In the genomic region with DNA sequence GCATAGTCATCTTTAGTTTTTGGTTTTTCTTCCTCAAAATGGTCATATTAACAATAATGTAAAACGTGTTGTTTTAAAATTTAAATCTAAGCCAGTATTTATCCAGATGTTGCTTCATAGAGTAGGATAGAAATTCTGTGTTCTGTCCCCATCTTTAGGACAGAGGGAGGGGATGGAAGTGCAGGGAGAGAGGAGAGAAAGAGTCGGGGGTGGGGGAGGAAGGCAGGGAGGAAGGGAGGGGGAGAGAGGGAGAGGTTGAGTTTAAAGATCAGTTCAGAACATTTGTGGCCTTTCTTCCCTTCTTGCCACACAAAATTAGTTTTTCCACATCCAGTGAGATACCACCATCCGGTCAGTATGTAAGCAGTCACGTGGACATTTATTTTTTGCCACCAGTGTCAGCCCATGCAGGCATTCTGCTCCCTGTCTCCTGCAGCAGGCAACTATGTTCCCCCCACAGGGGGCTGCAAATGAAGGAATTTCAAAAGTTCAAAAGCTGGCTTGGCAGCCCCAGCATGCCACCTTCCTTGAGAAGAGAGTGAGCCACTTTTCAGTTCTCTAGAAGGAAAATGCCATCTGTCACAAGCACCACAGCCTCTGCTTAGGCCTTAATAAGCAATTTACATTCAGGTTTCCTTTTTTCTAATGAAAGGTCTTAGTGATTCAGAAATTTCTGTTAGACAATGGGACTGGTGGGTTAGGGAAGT, we compare ENCODE assay signal across 18 mouse cellular contexts.
DNase-seq lines count a peak whose midpoint lies in the region; ATAC-seq and TF ChIP-seq lines count a peak whose summit lies in the region.
"Had no signal": no experiment of that assay in that cellular context is flagged by ENCODE, and none has a peak within 500 bp of the region (broad histone marks: within the 10 kb centered on the region; RNA-seq: fewer than 3 reads in every experiment).

No protein-coding gene starts in this region.

- H3K4me2 ChIP-seq in midbrain, embryonic 12.5 days (replicated peaks): no peak overlapping the region
- H3K4me2 ChIP-seq in forebrain, embryonic 15.5 days (replicated peaks): no peak overlapping the region
- H3K4me2 ChIP-seq in neural tube, embryonic 14.5 days (ENCODE audit: low read depth, low read length): no peak overlapping the region
- no peak overlapping the region for H3K4me2 ChIP-seq in intestine, postnatal 0 days (replicated peaks; ENCODE audit: low read depth)
- H3K4me2 ChIP-seq: hindbrain, embryonic 15.5 days; limb, embryonic 13.5 days had no signal

- no peak for DNase-seq in midbrain, embryonic 10.5 days (ENCODE audit: low spot score)
- DNase-seq in forebrain, embryonic 10.5 days (ENCODE audit: extremely low spot score, low spot score): peak; percentile 34
- DNase-seq in T-cell, adult 2 months (ENCODE audit: low spot score): no peak
- DNase-seq: adrenal gland, adult 2 months; cerebellum, adult 11 months; cerebellum, postnatal 36 days; gastrocnemius, postnatal 14 days; kidney, adult 18-20 months; kidney, postnatal 14 days; lung, postnatal 14 days; thymus, postnatal 4 days had no signal

- WGBS in midbrain, embryonic 12.5 days: 17% methylated on average over 4 of the region's 4 CpGs
- WGBS in midbrain, embryonic 10.5 days: 15% methylated on average over 4 of the region's 4 CpGs
- WGBS in forebrain, embryonic 10.5 days: 15% methylated on average over 4 of the region's 4 CpGs
- WGBS in forebrain, embryonic 15.5 days: 7% methylated on average over 4 of the region's 4 CpGs
- WGBS in neural tube, embryonic 14.5 days: 25% methylated on average over 4 of the region's 4 CpGs
- WGBS in intestine, postnatal 0 days: 49% methylated on average over 4 of the region's 4 CpGs

- H3K27me3 ChIP-seq in midbrain, embryonic 12.5 days: peaks cover 20% of the 10 kb centered on the region
- H3K27me3 ChIP-seq in midbrain, embryonic 10.5 days (ENCODE audit: low read depth, poor library complexity, severe bottlenecking): peaks cover 43% of the 10 kb centered on the region
- H3K27me3 ChIP-seq in forebrain, embryonic 10.5 days (ENCODE audit: poor library complexity, severe bottlenecking): peaks cover 37% of the 10 kb centered on the region
- H3K27me3 ChIP-seq in forebrain, embryonic 15.5 days: no peaks in the 10 kb centered on the region
- H3K27me3 ChIP-seq in neural tube, embryonic 14.5 days (ENCODE audit: control insufficient read depth, insufficient read depth, low read length): no peaks in the 10 kb centered on the region
- H3K27me3 ChIP-seq in intestine, postnatal 0 days (replicated peaks; ENCODE audit: control insufficient read depth, insufficient read depth, low read length): no peaks in the 10 kb centered on the region
- H3K27me3 ChIP-seq: hindbrain, embryonic 15.5 days; limb, embryonic 13.5 days; megakaryocyte, embryonic 14.5 days had no signal

- peak overlapping the region; percentile 49; the same call in 1 of the 2 replicates for H3K27ac ChIP-seq in midbrain, embryonic 12.5 days (replicated peaks)
- no peak overlapping the region for H3K27ac ChIP-seq in midbrain, embryonic 10.5 days (replicated peaks)
- 0 out of 2 replicates have a peak overlapping the region, but pooled peaks have one; percentile 40 for H3K27ac ChIP-seq in forebrain, embryonic 10.5 days
- H3K27ac ChIP-seq in forebrain, embryonic 15.5 days (replicated peaks): peak overlapping the region; percentile 46; the same call in 1 of the 2 replicates
- H3K27ac ChIP-seq in neural tube, embryonic 14.5 days (ENCODE audit: low read depth, low read length): no peak overlapping the region
- no peak overlapping the region for H3K27ac ChIP-seq in intestine, postnatal 0 days (ENCODE audit: low read depth, low read length)
- H3K27ac ChIP-seq: hindbrain, embryonic 15.5 days; limb, embryonic 13.5 days had no signal

- no peaks in the 10 kb centered on the region for H3K36me3 ChIP-seq in midbrain, embryonic 12.5 days
- H3K36me3 ChIP-seq in midbrain, embryonic 10.5 days: no peaks in the 10 kb centered on the region
- no peaks in the 10 kb centered on the region for H3K36me3 ChIP-seq in forebrain, embryonic 10.5 days (replicated peaks)
- no peaks in the 10 kb centered on the region for H3K36me3 ChIP-seq in forebrain, embryonic 15.5 days
- H3K36me3 ChIP-seq in neural tube, embryonic 14.5 days (ENCODE audit: control insufficient read depth, insufficient read depth, low read length): no peaks in the 10 kb centered on the region
- no peaks in the 10 kb centered on the region for H3K36me3 ChIP-seq in intestine, postnatal 0 days (ENCODE audit: control insufficient read depth, insufficient read depth)
- H3K36me3 ChIP-seq: hindbrain, embryonic 15.5 days; limb, embryonic 13.5 days had no signal

- H3K4me1 ChIP-seq in midbrain, embryonic 12.5 days: peaks cover 19% of the 10 kb centered on the region
- peaks cover 43% of the 10 kb centered on the region for H3K4me1 ChIP-seq in midbrain, embryonic 10.5 days
- H3K4me1 ChIP-seq in forebrain, embryonic 10.5 days: peaks cover 41% of the 10 kb centered on the region
- peaks cover 17% of the 10 kb centered on the region for H3K4me1 ChIP-seq in forebrain, embryonic 15.5 days
- no peaks in the 10 kb centered on the region for H3K4me1 ChIP-seq in neural tube, embryonic 14.5 days (ENCODE audit: control insufficient read depth, insufficient read depth, low read length)
- H3K4me1 ChIP-seq in intestine, postnatal 0 days (replicated peaks; ENCODE audit: control insufficient read depth, insufficient read depth, low read length): no peaks in the 10 kb centered on the region
- H3K4me1 ChIP-seq: limb, embryonic 13.5 days; megakaryocyte, embryonic 14.5 days had no signal

- H3K9me3 ChIP-seq in midbrain, embryonic 12.5 days: no peaks in the 10 kb centered on the region
- H3K9me3 ChIP-seq in midbrain, embryonic 10.5 days (replicated peaks): no peaks in the 10 kb centered on the region
- no peaks in the 10 kb centered on the region for H3K9me3 ChIP-seq in forebrain, embryonic 10.5 days
- no peaks in the 10 kb centered on the region for H3K9me3 ChIP-seq in forebrain, embryonic 15.5 days
- no peaks in the 10 kb centered on the region for H3K9me3 ChIP-seq in neural tube, embryonic 14.5 days (ENCODE audit: control insufficient read depth, low read length)
- no peaks in the 10 kb centered on the region for H3K9me3 ChIP-seq in intestine, postnatal 0 days (ENCODE audit: control insufficient read depth)
- H3K9me3 ChIP-seq: hindbrain, embryonic 15.5 days; limb, embryonic 13.5 days had no signal

- ATAC-seq in midbrain, embryonic 12.5 days (ENCODE audit: low FRiP score, low read depth): peak; percentile 69
- ATAC-seq in forebrain, embryonic 15.5 days (replicated peaks): peak; percentile 94
- ATAC-seq in neural tube, embryonic 14.5 days (ENCODE audit: low read depth): peak; percentile 58; the same call in 1 of the 2 replicates
- no peak for ATAC-seq in intestine, postnatal 0 days

- TF ChIP-seq CTCF in intestine, postnatal 0 days (IDR thresholded peaks at IDR 0.05; ENCODE audit: low read depth): no peak

- H3K4me3 ChIP-seq in midbrain, embryonic 12.5 days: no peak overlapping the region
- H3K4me3 ChIP-seq in midbrain, embryonic 10.5 days: no peak overlapping the region
- H3K4me3 ChIP-seq in forebrain, embryonic 10.5 days: no peak overlapping the region
- H3K4me3 ChIP-seq in forebrain, embryonic 15.5 days: no peak overlapping the region
- H3K4me3 ChIP-seq in neural tube, embryonic 14.5 days (ENCODE audit: low read depth, low read length): no peak overlapping the region
- no peak overlapping the region for H3K4me3 ChIP-seq in intestine, postnatal 0 days (ENCODE audit: low read depth, low read length)
- H3K4me3 ChIP-seq: hindbrain, embryonic 15.5 days; limb, embryonic 13.5 days; megakaryocyte, embryonic 14.5 days had no signal

- H3K9ac ChIP-seq in midbrain, embryonic 12.5 days (replicated peaks): no peak overlapping the region
- H3K9ac ChIP-seq in forebrain, embryonic 15.5 days (replicated peaks): no peak overlapping the region
- H3K9ac ChIP-seq in neural tube, embryonic 14.5 days (replicated peaks; ENCODE audit: low read depth, low read length): no peak overlapping the region
- no peak overlapping the region for H3K9ac ChIP-seq in intestine, postnatal 0 days (ENCODE audit: low read depth, low read length)
- H3K9ac ChIP-seq: hindbrain, embryonic 15.5 days; limb, embryonic 13.5 days had no signal

Comparison
In these comparisons a context has a peak if more than half of its experiments do, and no peak if none do; other contexts are left out.
1. H3K27ac ChIP-seq: peak in midbrain, embryonic 12.5 days (single experiment), forebrain, embryonic 10.5 days (single experiment) and forebrain, embryonic 15.5 days (single experiment); none in midbrain, embryonic 10.5 days (single experiment), neural tube, embryonic 14.5 days (single experiment) and intestine, postnatal 0 days (single experiment).